Mouse (Mus musculus): ENCODE results near the gene Fmnl2.

DNA sequence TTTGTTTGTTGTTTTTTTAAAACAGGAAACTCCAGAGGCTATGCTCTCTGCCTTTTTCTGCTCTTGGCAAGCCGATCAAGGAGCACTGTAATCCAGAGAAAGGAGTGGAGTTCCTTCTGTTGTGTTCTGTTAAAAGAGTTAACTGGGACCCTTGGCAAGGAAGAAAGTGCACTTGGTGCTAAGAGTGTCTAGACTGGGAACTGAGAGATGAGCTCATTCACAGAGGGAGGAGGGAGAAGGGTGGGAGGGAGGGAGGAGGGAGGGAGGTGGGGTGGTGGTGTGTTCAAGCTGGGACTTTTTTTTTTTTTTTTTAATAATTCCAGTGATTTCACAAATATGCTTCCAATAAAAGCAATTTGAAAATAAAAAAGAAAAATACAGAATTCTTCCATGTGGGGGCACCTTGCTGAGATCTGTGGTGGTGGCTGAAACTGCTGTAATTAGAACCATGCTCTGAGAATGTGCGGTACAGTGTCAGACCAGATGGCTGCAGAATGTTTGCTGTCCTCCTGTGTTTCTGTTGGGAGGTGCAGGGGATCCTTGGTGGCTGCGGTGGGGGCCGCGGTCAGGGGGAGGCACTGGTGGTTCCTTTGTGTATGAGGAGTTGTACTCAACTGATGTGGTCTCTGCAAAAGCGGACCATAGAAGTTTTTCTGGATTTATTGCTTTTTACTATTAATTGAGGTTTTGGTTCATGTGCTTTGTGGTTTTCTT, 43.8 kb downstream of the Fmnl2 start:
- no peak for TF ChIP-seq EP300 (optimal IDR thresholded peaks at IDR 0.05)
- TF ChIP-seq CTCF (IDR thresholded peaks at IDR 0.05; ENCODE audit: low read depth) = no peak; the same call in 1 of the 2 replicates
